Mouse (Mus musculus) CD8-positive naive resting alpha-beta T cell, adult 2 months (primary cell): Measurements from ENCODE around the gene Pdxp.

Experiments
- DNase-seq, 2 experiments: peaks; one replicate each; pipeline ENCODE4 v3.0.0; 2022; ENCODE audit warnings: low read depth in 2 of 2, low spot score in 2 of 2

Pdxp gene

DNA sequence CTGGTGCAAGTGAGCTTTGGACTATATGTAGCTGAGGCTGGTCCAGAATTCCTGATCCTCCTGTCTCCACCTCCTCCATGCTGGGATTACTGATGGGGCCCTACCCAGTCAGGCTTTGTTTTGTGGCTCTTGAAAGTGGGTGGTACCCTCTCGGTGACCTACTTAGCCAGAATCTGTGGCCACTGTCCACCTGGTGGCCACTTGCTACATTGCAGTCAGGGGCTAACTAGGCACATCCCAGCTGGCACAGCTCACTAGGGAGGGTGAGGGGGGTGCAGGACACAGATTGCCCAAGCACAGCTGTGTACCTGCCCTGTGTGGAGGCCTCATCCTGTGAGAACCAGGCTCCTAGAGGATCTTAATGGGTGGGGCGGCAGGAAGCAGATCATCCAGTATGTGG, 49.2 kb downstream of the Pdxp start:
- peak in 1 of 2 experiments; percentile 24 for DNase-seq
